Mouse (Mus musculus) embryonic stem cell, embryonic (primary cell): Measurements from ENCODE around the gene Jup.

Source experiments
- CTCF ChIA-PET, 4 experiments: fragments of 300-600 bp in 2 of 4; fragments of 350-600 bp in 2 of 4; sonication (Branson Sonifier 250); formaldehyde crosslinking; loops; one replicate each; lab custom pipeline; 2022; ENCODE audit warnings: inconsistent platforms in 2 of 4; lab: Charles Lee
- POLR2A ChIA-PET, 4 experiments: fragments of 300-600 bp in 2 of 4; fragments of 350-600 bp in 2 of 4; sonication (Branson Sonifier 250); formaldehyde crosslinking; loops; one replicate each; lab custom pipeline; 2022; ENCODE audit warnings: antibody characterized with exemption in 4 of 4, inconsistent platforms in 1 of 4; lab: Charles Lee

The Jup gene

GRCm38 (mm10) chr11:100369145-100369544, 28.4 kb downstream of the Jup start:
- ChIA-PET POLR2A (interaction anchor here in 3 of 4 experiments (0.6 to 13.3 kb wide), 9 partner anchors 11 to 48 kb away, joined by 3 to 425 read pairs (median 6); partner anchors contain the start of genes Jup (in 2 of the 3), Eif1 (in 1 of the 3) and P3h4 (in 1 of the 3)), CTCF (interaction anchor here in 1 of 4 experiments (0.9 to 1.2 kb wide), 2 partner anchors 14 to 28 kb away, joined by 3 read pairs; partner anchors contain the start of gene Jup)

DNA sequence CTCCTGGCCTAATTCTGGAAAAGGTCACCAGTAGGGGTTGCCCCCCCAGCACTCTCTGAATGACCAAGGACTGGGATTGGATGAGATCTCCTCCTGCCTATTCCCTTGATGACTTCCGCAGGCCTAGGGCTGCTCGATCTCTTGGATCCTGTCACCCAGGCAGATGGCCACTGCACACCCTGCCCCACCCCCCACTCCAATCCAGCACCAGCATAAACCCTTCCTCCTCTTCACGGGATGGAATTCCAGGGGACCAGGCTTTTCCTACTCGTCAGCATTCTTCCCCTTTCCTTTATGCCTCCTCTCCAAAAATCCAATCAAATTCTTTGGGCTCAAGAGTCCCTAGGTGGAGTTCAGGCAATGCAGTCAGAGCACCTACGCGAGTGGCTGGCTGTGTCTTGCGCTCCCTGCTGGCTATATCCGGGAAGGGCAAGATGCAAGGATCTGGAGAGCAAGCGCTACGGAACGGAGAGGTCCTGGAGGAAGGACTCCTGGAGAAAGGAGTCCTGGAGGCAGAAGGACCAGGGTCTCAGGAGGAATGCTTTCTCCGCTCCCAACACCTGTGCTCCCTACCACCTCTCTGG, 34.5 kb downstream of the Jup start:
- ChIA-PET CTCF (interaction anchor here in 3 of 4 experiments (0.5 to 3.0 kb wide), 10 partner anchors 10 to 83 kb away, joined by 3 to 29 read pairs (median 4); partner anchors contain the start of gene Jup (in 2 of the 3)), POLR2A (interaction anchor here in 3 of 4 experiments (0.9 to 3.2 kb wide), 15 partner anchors 8 to 109 kb away, joined by 3 to 38 read pairs (median 4); partner anchors contain the start of genes Eif1 (in 2 of the 3), Jup (in 2 of the 3) and Klhl11 (in 1 of the 3))

- ChIA-PET CTCF (interaction anchor here in 3 of 4 experiments (0.6 to 1.3 kb wide), 18 partner anchors 10 to 1325 kb away, joined by 3 to 10 read pairs (median 3); partner anchors contain the start of genes Jup (in 2 of the 3) and Klhl11 (in 1 of the 3)), POLR2A (interaction anchor here in 2 of 4 experiments (0.6 to 1.1 kb wide), 10 partner anchors 15 to 110 kb away, joined by 3 to 4 read pairs (median 3); partner anchors contain the start of genes Eif1 (in 1 of the 2), Gast (in 1 of the 2) and P3h4 (in 1 of the 2))
Observed at GRCm38 (mm10) chr11:100362209-100362978, 35.2 kb downstream of the Jup start.

GRCm38 (mm10) chr11:100361059-100361458, 36.5 kb downstream of the Jup start:
- CTCF ChIA-PET: interaction anchor here in 2 of 4 experiments (1.3 to 2.2 kb wide), 3 partner anchors 47 kb away, joined by 6 to 10 read pairs (median 10); no protein-coding TSS in a partner anchor
- POLR2A ChIA-PET: interaction anchor here in 2 of 4 experiments (0.7 to 10.9 kb wide), 4 partner anchors 9 to 39 kb away, joined by 3 to 209 read pairs (median 6); partner anchors contain the start of gene Eif1 (in 1 of the 2)

GRCm38 (mm10) chr11:100360175-100360574, 37.4 kb downstream of the Jup start:
- ChIA-PET POLR2A (interaction anchor here in 3 of 4 experiments (0.5 to 10.9 kb wide), 17 partner anchors 8 to 167 kb away, joined by 3 to 226 read pairs (median 4); partner anchors contain the start of genes Eif1 (in 2 of the 3), Jup (in 2 of the 3), Acly (in 1 of the 3) and Klhl11 (in 1 of the 3)), CTCF (interaction anchor here in 2 of 4 experiments (2.2 kb wide), 2 partner anchors 48 kb away, joined by 6 to 10 read pairs; no protein-coding TSS in a partner anchor)

DNA sequence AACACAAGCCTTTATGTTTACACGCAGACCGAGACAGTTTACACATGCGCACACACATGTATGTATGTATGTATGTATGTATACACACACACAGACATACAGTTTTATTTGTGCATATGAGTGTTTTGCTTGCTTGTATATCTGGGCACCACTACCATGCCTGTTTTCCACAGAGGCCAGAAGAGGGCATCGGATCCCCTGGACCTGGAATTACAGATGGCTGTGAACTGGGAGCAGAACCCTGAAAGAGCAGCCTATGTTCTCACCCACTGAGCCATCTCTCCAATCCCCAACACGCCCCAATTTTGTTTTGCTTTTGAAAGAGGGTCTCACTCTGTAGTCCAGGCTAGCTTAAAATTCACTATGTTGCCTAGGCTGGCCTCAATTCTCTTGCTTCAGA, 40.2 kb downstream of the Jup start:
- ChIA-PET CTCF (interaction anchor here in 3 of 4 experiments (0.5 to 1.8 kb wide), 11 partner anchors 8 to 822 kb away, joined by 3 to 7 read pairs (median 4); partner anchors contain the start of genes Jup (in 1 of the 3), Klhl10 (in 1 of the 3), Nt5c3b (in 1 of the 3) and P3h4 (in 1 of the 3)), POLR2A (interaction anchor here (0.6 to 10.9 kb wide), 55 partner anchors 8 to 582 kb away, joined by 3 to 226 read pairs (median 6); partner anchors contain the start of genes Eif1 (in 3 of the 4), Jup (in 3 of the 4), Acly (in 2 of the 4) and Stat3 (in 2 of the 4))

DNA sequence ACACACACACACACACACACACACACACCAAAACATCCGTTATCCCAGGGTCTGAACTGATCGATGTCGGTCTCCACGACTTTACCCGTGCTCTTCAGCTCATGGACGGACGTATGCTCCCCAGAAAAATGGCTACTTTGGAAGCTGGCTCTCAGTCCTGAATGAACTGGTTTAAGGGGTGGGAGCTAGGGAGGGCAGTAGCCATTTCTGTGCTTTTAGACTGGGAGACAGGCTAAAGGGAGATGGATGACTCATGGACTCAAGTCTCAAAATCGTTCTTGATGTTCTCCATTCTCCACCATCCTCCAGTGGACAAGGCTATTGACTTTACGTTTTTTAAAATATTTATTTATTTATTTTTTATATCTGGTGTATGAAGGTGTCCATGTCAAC, 40.7 kb downstream of the Jup start:
- CTCF ChIA-PET: interaction anchor here in 3 of 4 experiments (1.1 to 1.8 kb wide), 6 partner anchors 9 to 72 kb away, joined by 3 to 7 read pairs (median 4); partner anchors contain the start of gene P3h4 (in 1 of the 3)
- POLR2A ChIA-PET: interaction anchor here (0.6 to 10.9 kb wide), 57 partner anchors 9 to 614 kb away, joined by 3 to 226 read pairs (median 6); partner anchors contain the start of genes Acly (in 3 of the 4), Eif1 (in 3 of the 4), Jup (in 3 of the 4) and Stat3 (in 2 of the 4)

GRCm38 (mm10) chr11:100355972-100356818, 41.4 kb downstream of the Jup start, which contains the start of gene Hap1:
Hap1 (minus strand) TSS chr11:100356128.
- POLR2A ChIA-PET: interaction anchor here (0.6 to 10.9 kb wide), 77 partner anchors 9 to 1954 kb away, joined by 3 to 226 read pairs (median 4); partner anchors contain the start of genes Acly (in 3 of the 4), Eif1 (in 3 of the 4), Jup (in 3 of the 4) and Stat3 (in 2 of the 4)
- CTCF ChIA-PET: interaction anchor here in 3 of 4 experiments (0.6 to 1.7 kb wide), 8 partner anchors 9 to 76 kb away, joined by 3 to 6 read pairs (median 4); partner anchors contain the start of genes Jup (in 1 of the 3) and P3h4 (in 1 of the 3)

GRCm38 (mm10) chr11:100355151-100355951, 42.2 kb downstream of the Jup start:
- POLR2A ChIA-PET: interaction anchor here (0.6 to 10.9 kb wide), 84 partner anchors 8 to 906 kb away, joined by 3 to 226 read pairs (median 4); partner anchors contain the start of genes Acly (in 3 of the 4), Eif1 (in 3 of the 4), Jup (in 3 of the 4) and Gast (in 2 of the 4)
- CTCF ChIA-PET: interaction anchor here in 3 of 4 experiments (0.5 to 1.3 kb wide), 9 partner anchors 19 to 1649 kb away, joined by 3 to 7 read pairs (median 3); partner anchors contain the start of gene Jup (in 1 of the 3)

DNA sequence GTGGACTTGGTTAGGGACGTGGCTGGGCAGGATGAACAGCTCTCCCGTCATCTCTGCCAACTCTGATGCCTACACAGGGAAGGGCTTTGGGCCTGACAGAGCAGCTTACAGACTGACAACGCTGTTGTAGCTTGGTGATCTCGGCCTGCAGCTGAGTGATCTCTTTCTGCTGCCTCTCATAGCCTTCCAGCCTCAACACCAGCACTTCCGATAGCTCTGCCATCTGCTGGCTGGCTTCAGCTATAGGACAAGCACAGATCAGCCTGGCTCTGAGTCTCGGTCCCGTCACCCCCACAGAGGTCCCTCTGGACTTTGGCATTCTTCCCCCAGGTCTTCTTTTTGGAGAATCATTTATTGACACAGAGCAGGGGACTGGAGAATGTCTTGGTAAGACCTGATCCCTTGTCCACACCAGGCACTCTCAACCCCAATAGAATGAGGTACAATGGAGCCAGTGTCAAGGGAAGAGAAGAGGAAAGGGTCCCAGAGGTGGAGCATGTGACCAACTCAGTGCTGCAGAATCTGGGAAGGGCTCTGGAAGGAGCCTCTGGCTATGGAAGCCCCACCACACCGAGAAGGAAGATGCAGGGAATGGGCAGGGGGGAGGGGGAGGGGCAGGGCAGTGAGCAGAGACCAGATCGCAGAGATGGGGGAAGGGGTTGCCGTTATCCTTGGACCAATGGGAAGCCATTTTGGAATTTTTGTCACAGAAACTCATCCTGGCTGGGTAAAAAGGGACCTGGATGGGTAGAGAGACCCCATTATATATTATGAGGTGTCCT, 45.3 kb downstream of the Jup start:
- CTCF ChIA-PET: interaction anchor here in 3 of 4 experiments (0.5 to 2.4 kb wide), 13 partner anchors 12 to 279 kb away, joined by 3 to 5 read pairs (median 3); partner anchors contain the start of gene Jup (in 1 of the 3)
- POLR2A ChIA-PET: interaction anchor here in 3 of 4 experiments (0.5 to 10.9 kb wide), 20 partner anchors 8 to 176 kb away, joined by 3 to 226 read pairs (median 4); partner anchors contain the start of genes Eif1 (in 3 of the 3), Acly (in 1 of the 3), Gast (in 1 of the 3) and Jup (in 1 of the 3)

- ChIA-PET POLR2A (interaction anchor here in 3 of 4 experiments (1.1 to 22.4 kb wide), 9 partner anchors 8 to 24 kb away, joined by 3 to 410 read pairs (median 4); partner anchors contain the start of genes Eif1 (in 3 of the 3), Gast (in 1 of the 3) and Hap1 (in 1 of the 3)), CTCF (interaction anchor here in 3 of 4 experiments (0.6 to 1.6 kb wide), 3 partner anchors 14 to 134 kb away, joined by 3 to 4 read pairs (median 3); no protein-coding TSS in a partner anchor)
Observed at GRCm38 (mm10) chr11:100344269-100344668, 53.3 kb downstream of the Jup start.

DNA sequence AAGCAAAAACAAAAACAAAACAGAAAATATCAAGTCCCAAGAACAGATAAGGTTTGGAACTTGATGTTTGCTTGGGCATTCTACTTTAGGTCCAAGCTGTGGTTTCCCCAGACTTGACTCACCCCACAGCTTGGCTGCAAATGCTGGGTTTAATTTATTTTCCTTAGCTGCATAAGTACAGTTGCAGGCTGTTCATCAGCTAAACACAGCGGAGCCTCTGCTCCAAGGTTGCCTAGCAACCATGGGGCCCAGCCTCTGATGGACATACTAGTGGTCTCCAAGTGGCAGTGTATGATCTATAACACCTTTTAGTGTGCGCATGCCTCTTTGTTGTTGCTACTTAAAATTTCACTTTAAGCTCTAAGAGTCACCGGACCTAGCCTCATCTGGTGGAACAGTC, 61.8 kb downstream of the Jup start:
- ChIA-PET CTCF (no interaction called here), POLR2A (interaction anchor here in 3 of 4 experiments (0.7 to 22.4 kb wide), 16 partner anchors 10 to 105 kb away, joined by 3 to 410 read pairs (median 5); partner anchors contain the start of genes Eif1 (in 3 of the 3), Klhl10 (in 1 of the 3), Nt5c3b (in 1 of the 3) and P3h4 (in 1 of the 3))

- CTCF ChIA-PET: no interaction called here
- POLR2A ChIA-PET: interaction anchor here (0.6 to 22.4 kb wide), 15 partner anchors 9 to 194 kb away, joined by 3 to 410 read pairs (median 4); partner anchors contain the start of genes Eif1 (in 2 of the 4) and Acly (in 1 of the 4)
Observed at GRCm38 (mm10) chr11:100333944-100334457, 63.6 kb downstream of the Jup start, which contains the start of gene Gast. Gast (plus strand) TSS chr11:100334407.
